In the genomic region with DNA sequence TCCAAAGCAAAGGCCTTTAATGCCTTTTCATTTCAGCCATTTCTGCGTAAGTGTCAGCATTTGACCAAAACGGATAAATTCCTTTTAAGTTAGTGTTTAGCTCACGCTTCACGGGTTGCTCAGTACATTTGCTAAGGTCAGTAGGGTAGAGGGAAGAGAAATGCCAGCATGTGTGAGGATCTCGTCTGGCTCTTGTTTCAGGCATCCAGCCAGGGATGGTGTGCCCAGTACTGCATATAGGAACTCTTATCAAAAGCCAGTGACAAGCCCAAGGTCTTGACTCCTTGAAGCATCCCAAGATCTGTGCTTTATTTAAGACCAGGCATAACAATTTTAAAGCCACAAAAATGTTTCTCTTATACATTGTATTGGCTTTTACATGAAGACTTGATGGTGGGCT, we compare ENCODE assay signal across 26 mouse cellular contexts.
"Had no signal": no experiment of that assay in that cellular context is flagged by ENCODE, and none has a peak within 500 bp of the region (broad histone marks: within the 10 kb centered on the region; RNA-seq: fewer than 3 reads in every experiment).

No protein-coding gene starts in this region.

- H3K4me2 ChIP-seq: heart, embryonic 11.5 days; heart, embryonic 13.5 days; heart, embryonic 15.5 days; hindbrain, embryonic 13.5 days; hindbrain, embryonic 15.5 days; limb, embryonic 12.5 days; liver, embryonic 11.5 days; liver, embryonic 13.5 days; liver, embryonic 15.5 days had no signal

- ATAC-seq: hindbrain, postnatal 0 days; intestine, embryonic 16.5 days had no signal

- H3K27ac ChIP-seq: heart, adult 2 months; heart, embryonic 13.5 days; heart, embryonic 15.5 days; hindbrain, embryonic 13.5 days; hindbrain, embryonic 15.5 days; hindbrain, postnatal 0 days; layer of hippocampus, adult 2 months; left cerebral cortex, adult 2 months; limb, embryonic 10.5 days; limb, embryonic 12.5 days; liver, embryonic 13.5 days; liver, embryonic 15.5 days had no signal

- DNase-seq: gastrocnemius, postnatal 14 days; gastrocnemius, postnatal 36 days; heart, adult 11 months; heart, adult 2 months; heart, postnatal 14 days; heart, postnatal 36 days; kidney, adult 11 months; kidney, adult 2 months; kidney, postnatal 10 days; kidney, postnatal 25 days; kidney, postnatal 4 days; liver; liver, embryonic 13.5 days had no signal

- H3K4me3 ChIP-seq: heart, adult 2 months; heart, embryonic 13.5 days; heart, embryonic 15.5 days; hindbrain, embryonic 13.5 days; hindbrain, embryonic 15.5 days; layer of hippocampus, adult 2 months; left cerebral cortex, adult 2 months; limb, embryonic 10.5 days; limb, embryonic 12.5 days; liver, embryonic 13.5 days; liver, embryonic 15.5 days had no signal

- H3K36me3 ChIP-seq: heart, embryonic 13.5 days; heart, embryonic 15.5 days; hindbrain, embryonic 13.5 days; hindbrain, embryonic 15.5 days; limb, embryonic 10.5 days; limb, embryonic 12.5 days; liver, embryonic 13.5 days; liver, embryonic 15.5 days had no signal

- H3K9ac ChIP-seq: heart, embryonic 13.5 days; heart, embryonic 15.5 days; hindbrain, embryonic 13.5 days; hindbrain, embryonic 15.5 days; limb, embryonic 12.5 days; liver, embryonic 13.5 days; liver, embryonic 15.5 days had no signal

- H3K9me3 ChIP-seq: heart, embryonic 13.5 days; heart, embryonic 15.5 days; hindbrain, embryonic 13.5 days; hindbrain, embryonic 15.5 days; limb, embryonic 10.5 days; limb, embryonic 12.5 days; liver, embryonic 13.5 days; liver, embryonic 15.5 days had no signal

- H3K4me1 ChIP-seq: heart, embryonic 13.5 days; heart, embryonic 15.5 days; hindbrain, embryonic 15.5 days; limb, embryonic 12.5 days; liver, embryonic 13.5 days; liver, embryonic 15.5 days had no signal

- H3K27me3 ChIP-seq: heart, embryonic 13.5 days; heart, embryonic 15.5 days; hindbrain, embryonic 13.5 days; hindbrain, embryonic 15.5 days; limb, embryonic 12.5 days; liver, embryonic 13.5 days; liver, embryonic 15.5 days had no signal
